Mouse (Mus musculus) urinary bladder, adult 2 months (tissue): Measurements from ENCODE around the gene Mif. TPM values are rescaled to one million over a fixed set of nuclear protein-coding genes. Genes with fewer than 3 reads are reported as not detected.

ENCODE experiments used
- DNase-seq: peaks from one replicate; pipeline ENCODE4 v3.0.0; 2022; ENCODE audit warnings: low spot score
- polyA plus RNA-seq: library from polyadenylated mRNA; depleted of rRNA; stranded (reverse); fragments of >200 nt; gene quantifications from 2 replicates; pipeline ENCODE4 v1.2.3, GENCODE M21; 2012; rRNA removed

Mif gene
- polyA plus RNA-seq, 1 experiment, result 602 TPM

- no peak for DNase-seq
Measured at GRCm38 (mm10) chr10:75835761-75836531, 24.1 kb downstream of the Mif start.

GRCm38 (mm10) chr10:75835307-75835706 lies 24.7 kb downstream of the Mif start:
- peak; percentile 47 for DNase-seq

- no peak for DNase-seq
Measured at GRCm38 (mm10) chr10:75834721-75835120, 25.3 kb downstream of the Mif start.

- peak; percentile 66 for DNase-seq
Measured at GRCm38 (mm10) chr10:75834250-75834649, 25.8 kb downstream of the Mif start.

GRCm38 (mm10) chr10:75833456-75834080 lies 26.5 kb downstream of the Mif start:
- DNase-seq, result peak; percentile 37

- DNase-seq, result peak; percentile 56
Measured at GRCm38 (mm10) chr10:75832272-75832895, 27.7 kb downstream of the Mif start.

- no peak for DNase-seq
Measured at GRCm38 (mm10) chr10:75830275-75830670, 29.8 kb downstream of the Mif start.

GRCm38 (mm10) chr10:75829529-75830274 lies 30.3 kb downstream of the Mif start:
- no peak for DNase-seq

GRCm38 (mm10) chr10:75828500-75828931 lies 31.5 kb downstream of the Mif start:
- DNase-seq, result no peak

- DNase-seq, result no peak
Measured at GRCm38 (mm10) chr10:75827668-75828360, 32.2 kb downstream of the Mif start.

GRCm38 (mm10) chr10:75824530-75824929 lies 35.5 kb downstream of the Mif start:
- no peak for DNase-seq

GRCm38 (mm10) chr10:75823782-75824181 lies 36.3 kb downstream of the Mif start:
- DNase-seq, result no peak

GRCm38 (mm10) chr10:75822443-75822842 lies 37.6 kb downstream of the Mif start, which contains the start of gene Gstt4:
Gene Gstt4 (minus strand): TSS chr10:75822543.
- no peak for DNase-seq

- no peak for DNase-seq
Measured at GRCm38 (mm10) chr10:75819882-75820281, 40.2 kb downstream of the Mif start.

- DNase-seq, result no peak
Measured at GRCm38 (mm10) chr10:75818641-75819040, 41.4 kb downstream of the Mif start.

Other genes starting within 250 kb of the Mif start
- 57.5 and 76.1 TPM in 2 replicates for gene Susd2, start 216.2 kb downstream of the Mif start, polyA plus RNA-seq
- 32.9 and 41.2 TPM in 2 replicates for gene Cabin1, start 95.9 kb downstream of the Mif start, polyA plus RNA-seq
- gene Ddt, start 86.8 kb downstream of the Mif start, polyA plus RNA-seq, result 54.4 and 60.6 TPM in 2 replicates
- gene Gm20441, start 79.3 kb downstream of the Mif start, polyA plus RNA-seq, result 0.40 and 0.74 TPM in 2 replicates
- gene Gstt3, start 78.8 kb downstream of the Mif start, polyA plus RNA-seq, result 130 and 148 TPM in 2 replicates
- gene Gstt1, start 61.7 kb downstream of the Mif start, polyA plus RNA-seq, result 160 and 208 TPM in 2 replicates
- gene Gstt4, start 37.7 kb downstream of the Mif start, polyA plus RNA-seq, result 0.11 TPM in 1 of 2 replicates, not detected in the other
- 107 and 144 TPM in 2 replicates for gene Gstt2, start 22.8 kb downstream of the Mif start, polyA plus RNA-seq
- 1.0 and 1.2 TPM in 2 replicates for gene Derl3, start 33.2 kb upstream of the Mif start, polyA plus RNA-seq
- gene Smarcb1, start 61.4 kb upstream of the Mif start, polyA plus RNA-seq, result 41.7 and 46.8 TPM in 2 replicates
- gene Chchd10, start 72.9 kb upstream of the Mif start, polyA plus RNA-seq, result 140 and 179 TPM in 2 replicates
- gene Mmp11, start 76.3 kb upstream of the Mif start, polyA plus RNA-seq, result 18.8 and 20.1 TPM in 2 replicates
- gene Gm867, start 80.4 kb upstream of the Mif start, polyA plus RNA-seq, result not detected in 2 replicates
- not detected in 2 replicates for gene Vpreb3, start 82.8 kb upstream of the Mif start, polyA plus RNA-seq
- gene Gm5134, start 94.3 kb upstream of the Mif start, polyA plus RNA-seq, result 0.04 and 0.10 TPM in 2 replicates
- gene Zfp280b, start 172.4 kb upstream of the Mif start, polyA plus RNA-seq, result 8.6 TPM in 2 replicates